Comparison of ENCODE assay signal across 11 mouse cellular contexts in the genomic region with DNA sequence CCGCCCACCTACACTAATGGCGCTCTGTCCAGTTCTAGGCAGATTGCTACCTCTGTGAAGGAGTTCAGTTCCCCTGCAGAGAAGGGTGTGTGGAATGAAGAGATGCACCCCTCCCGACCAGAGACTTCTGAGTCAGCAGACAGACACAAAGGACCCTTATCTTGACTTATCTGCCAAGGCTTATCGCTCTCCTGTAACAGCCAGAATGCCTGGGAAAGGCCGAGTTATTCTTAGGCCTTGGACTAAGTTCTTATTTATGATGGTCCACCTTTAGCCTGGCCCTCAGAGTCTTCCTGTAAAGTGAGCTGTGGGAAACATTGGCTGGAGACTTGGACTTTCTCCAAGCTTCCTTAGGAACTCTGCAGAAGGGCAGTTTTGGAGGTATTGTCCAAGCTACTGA. TPM values are rescaled to one million over a fixed set of nuclear protein-coding genes. Genes with fewer than 3 reads are reported as not detected.
DNase-seq lines count a peak whose midpoint lies in the region; ATAC-seq and TF ChIP-seq lines count a peak whose summit lies in the region.
"Had no signal": no experiment of that assay in that cellular context is flagged by ENCODE, and none has a peak within 500 bp of the region (broad histone marks: within the 10 kb centered on the region; RNA-seq: fewer than 3 reads in every experiment).

No protein-coding gene starts in this region.

- H3K27ac ChIP-seq in heart, embryonic 12.5 days (ENCODE audit: poor library complexity, severe bottlenecking) = peak overlapping the region; percentile 39; the same call in 1 of the 2 replicates
- H3K27ac ChIP-seq in liver, embryonic 13.5 days = no peak overlapping the region; the same call in 1 of the 2 replicates
- 0 out of 2 replicates have a peak overlapping the region, but pooled peaks have one; percentile 40 for H3K27ac ChIP-seq in stomach, postnatal 0 days (replicated peaks)
- H3K27ac ChIP-seq: hindbrain, embryonic 12.5 days; neural tube, embryonic 13.5 days had no signal

- no peak overlapping the region for H3K9ac ChIP-seq in heart, embryonic 12.5 days
- no peak overlapping the region for H3K9ac ChIP-seq in liver, embryonic 13.5 days
- H3K9ac ChIP-seq in stomach, postnatal 0 days (ENCODE audit: low read length) = no peak overlapping the region
- H3K9ac ChIP-seq: hindbrain, embryonic 12.5 days; neural tube, embryonic 13.5 days had no signal

- no peak for TF ChIP-seq EP300 in stomach, postnatal 0 days (optimal IDR thresholded peaks at IDR 0.05)

- H3K4me1 ChIP-seq in lung, adult 2 months (ENCODE audit: control insufficient read depth, insufficient read depth, low read length) = peaks cover 24% of the 10 kb centered on the region
- peaks cover 17% of the 10 kb centered on the region for H3K4me1 ChIP-seq in heart, embryonic 12.5 days (replicated peaks)
- H3K4me1 ChIP-seq in liver, embryonic 13.5 days (replicated peaks) = peaks cover 37% of the 10 kb centered on the region
- 0 out of 2 replicates have a peak, but pooled peaks cover 2% of the 10 kb centered on the region for H3K4me1 ChIP-seq in stomach, postnatal 0 days (replicated peaks; ENCODE audit: control insufficient read depth, insufficient read depth)

- H3K36me3 ChIP-seq in heart, embryonic 12.5 days = no peaks in the 10 kb centered on the region
- H3K36me3 ChIP-seq in liver, embryonic 13.5 days = no peaks in the 10 kb centered on the region
- no peaks in the 10 kb centered on the region for H3K36me3 ChIP-seq in stomach, postnatal 0 days (ENCODE audit: control insufficient read depth, insufficient read depth, low read length)
- H3K36me3 ChIP-seq: hindbrain, embryonic 12.5 days; neural tube, embryonic 13.5 days had no signal

- ATAC-seq in heart, embryonic 12.5 days (ENCODE audit: insufficient number of reproducible peaks, low FRiP score) = peak; percentile 42; the same call in 1 of the 2 replicates
- peak; percentile 75 for ATAC-seq in liver, embryonic 13.5 days (ENCODE audit: low read depth)
- ATAC-seq in stomach, postnatal 0 days (ENCODE audit: low FRiP score, low TSS enrichment) = 0 out of 2 replicates have a peak, but pooled peaks have one; percentile 26
- ATAC-seq in erythroblast, adult 5-6 weeks (replicated peaks; ENCODE audit: low FRiP score, poor library complexity, severe bottlenecking) = no peak

- H3K4me2 ChIP-seq in heart, embryonic 12.5 days = no peak overlapping the region
- H3K4me2 ChIP-seq in liver, embryonic 13.5 days = peak overlapping the region; percentile 40
- H3K4me2 ChIP-seq in stomach, postnatal 0 days (replicated peaks; ENCODE audit: low read depth) = no peak overlapping the region
- H3K4me2 ChIP-seq: hindbrain, embryonic 12.5 days; neural tube, embryonic 13.5 days had no signal

- WGBS in lung, adult 2 months = 33% methylated on average over 5 of the region's 5 CpGs
- 24% methylated on average over 5 of the region's 5 CpGs for WGBS in heart, embryonic 12.5 days
- WGBS in liver, embryonic 13.5 days (ENCODE audit: insufficient replicate concordance) = 22% methylated on average over 5 of the region's 5 CpGs
- WGBS in stomach, postnatal 0 days = 48% methylated on average over 5 of the region's 5 CpGs

- H3K27me3 ChIP-seq in heart, embryonic 12.5 days (replicated peaks) = no peaks in the 10 kb centered on the region
- H3K27me3 ChIP-seq in liver, embryonic 13.5 days = no peaks in the 10 kb centered on the region
- H3K27me3 ChIP-seq in stomach, postnatal 0 days (ENCODE audit: control insufficient read depth, insufficient read depth, low read length) = no peaks in the 10 kb centered on the region

- no peaks in the 10 kb centered on the region for H3K9me3 ChIP-seq in heart, embryonic 12.5 days (replicated peaks)
- no peaks in the 10 kb centered on the region for H3K9me3 ChIP-seq in liver, embryonic 13.5 days (replicated peaks)
- H3K9me3 ChIP-seq in stomach, postnatal 0 days (ENCODE audit: control insufficient read depth, low read length) = no peaks in the 10 kb centered on the region
- H3K9me3 ChIP-seq: hindbrain, embryonic 12.5 days; neural tube, embryonic 13.5 days had no signal

- no peak for TF ChIP-seq CTCF in lung, adult 2 months (IDR thresholded peaks at IDR 0.05; ENCODE audit: insufficient read depth, low read length)
- no peak for TF ChIP-seq CTCF in stomach, postnatal 0 days (IDR thresholded peaks at IDR 0.05; ENCODE audit: low read depth)

- DNase-seq in lung, adult 18-20 months = peak; percentile 39 to 56
- DNase-seq in lung, adult 2 months = no peak
- peak; percentile 3 for DNase-seq in liver, embryonic 13.5 days
- DNase-seq in stomach, postnatal 0 days (ENCODE audit: low spot score) = no peak
- no peak for DNase-seq in MN1 (ENCODE audit: low spot score)
- no peak for DNase-seq in spleen, adult 18-20 months
- DNase-seq: cerebellum, adult 11 months had no signal

- H3K4me3 ChIP-seq in lung, adult 2 months (replicated peaks; ENCODE audit: extremely low read depth, low read depth, low read length) = no peak overlapping the region
- H3K4me3 ChIP-seq in heart, embryonic 12.5 days = no peak overlapping the region
- no peak overlapping the region for H3K4me3 ChIP-seq in liver, embryonic 13.5 days (replicated peaks)
- H3K4me3 ChIP-seq in stomach, postnatal 0 days (ENCODE audit: low read depth, low read length) = no peak overlapping the region
- H3K4me3 ChIP-seq: hindbrain, embryonic 12.5 days; neural tube, embryonic 13.5 days had no signal

- TF ChIP-seq POLR2A in lung, adult 2 months (IDR thresholded peaks at IDR 0.05; ENCODE audit: borderline replicate concordance, extremely low read depth, low read depth, low read length) = no peak

RNA-seq across cellular contexts. Expression of a gene that starts 8.8 kb away (rescaled TPM):
- 69.7 and 78.9 TPM in 2 replicates for polyA plus RNA-seq in lung, adult 2 months (2012; rRNA removed)
- polyA plus RNA-seq in heart, embryonic 12.5 days (2016; fragmentation: Nextera tagmentation; extraction: Ambion mirVana) = 31.0 and 34.1 TPM in 2 replicates
- 4.8 and 6.6 TPM in 2 replicates for polyA plus RNA-seq in liver, embryonic 13.5 days (2015; fragmentation: Nextera tagmentation; extraction: Ambion mirVana)
- 21.3 and 23.9 TPM in 2 replicates for polyA plus RNA-seq in stomach, postnatal 0 days (2015; fragmentation: Nextera tagmentation; extraction: Ambion mirVana)
- total RNA-seq in erythroblast, adult 5-6 weeks (2015; ENCODE audit: low replicate concordance) = 24.9 and 37.1 TPM in 2 replicates
- total RNA-seq in erythroblast, adult 5-6 weeks (2017; ENCODE audit: low replicate concordance) = 6.8 and 21.5 TPM in 2 replicates

Comparison
In these comparisons a context has a peak if more than half of its experiments do, and no peak if none do; other contexts are left out.
1. DNase-seq: peak in lung, adult 18-20 months (2 of 2) and liver, embryonic 13.5 days (single experiment); none in lung, adult 2 months (single experiment), stomach, postnatal 0 days (single experiment), MN1 (single experiment) and spleen, adult 18-20 months (0 of 2).